Mouse (Mus musculus) neural tube, embryonic 12.5 days (tissue): ENCODE measurements around the gene Ppm1h. TPM values are rescaled to one million over a fixed set of nuclear protein-coding genes. Genes with fewer than 3 reads are reported as not detected.
A peak's percentile ranks its signal among the peaks of the same experiment; 100 is the strongest.

Source experiments
- ATAC-seq: fragments of 200-750 bp; cut with Nextera tagmentation; 2 replicates; pipeline ENCODE4 v1.8.0; 2017; ENCODE audit warnings: low read depth, mild to moderate bottlenecking, moderate TSS enrichment, moderate library complexity; ENCODE audit not compliant: low FRiP score
- H3K27ac ChIP-seq: fragments of 300-500 bp; sonication (generic); 2 replicates; pipeline ENCODE4 v1.5.1; 2016
- H3K27me3 ChIP-seq: fragments of 300-500 bp; sonication (generic); replicated peaks from 2 replicates; pipeline ENCODE4 v1.6.1; 2016; ENCODE audit warnings: mild to moderate bottlenecking
- H3K36me3 ChIP-seq: fragments of 300-500 bp; sonication (generic); 2 replicates; pipeline ENCODE4 v1.6.1; 2016; ENCODE audit warnings: mild to moderate bottlenecking
- H3K4me1 ChIP-seq: fragments of 300-500 bp; sonication (generic); 2 replicates; pipeline ENCODE4 v1.6.1; 2016
- H3K4me2 ChIP-seq: fragments of 300-500 bp; sonication (generic); replicated peaks from 2 replicates; pipeline ENCODE4 v1.6.1; 2016; ENCODE audit warnings: mild to moderate bottlenecking
- H3K4me3 ChIP-seq: fragments of 300-500 bp; sonication (generic); 2 replicates; pipeline ENCODE4 v1.5.1; 2016
- H3K9ac ChIP-seq: fragments of 300-500 bp; sonication (generic); 2 replicates; pipeline ENCODE4 v1.6.1; 2016; ENCODE audit warnings: mild to moderate bottlenecking
- H3K9me3 ChIP-seq: fragments of 300-500 bp; sonication (generic); 2 replicates; pipeline ENCODE4 v1.6.1; 2016; ENCODE audit warnings: mild to moderate bottlenecking
- WGBS: fragments of 180-500 bp; shearing (Covaris S2); methylation state at CpG from one replicate; pipeline ENCODE4 v1.1.7; 2016; 5-methylcytosine and 5-hydroxymethylcytosine counted together
- polyA plus RNA-seq: library from polyadenylated mRNA; unstranded; fragments of >200 nt; fragmentation: Nextera tagmentation; extraction: Ambion mirVana; gene quantifications from 2 replicates; pipeline ENCODE4 v1.2.1, GENCODE M21; 2016

Ppm1h gene
- polyA plus RNA-seq, 1 experiment from 2014 or later: 18.4 TPM

- Histone ChIP-seq H3K27me3 (no peaks in the 10 kb centered on the region), H3K27ac (no peak overlapping the region), H3K4me3 (no peak overlapping the region), H3K9ac (no peak overlapping the region), H3K4me2 (no peak overlapping the region), H3K9me3 (no peaks in the 10 kb centered on the region), H3K4me1 (peaks cover 13% of the 10 kb centered on the region), H3K36me3 (no peaks in the 10 kb centered on the region)
- WGBS: 90% methylated on average over 8 of the region's 8 CpGs
- ATAC-seq: no peak
Measured at GRCm38 (mm10) chr10:122858904-122859641, 180.5 kb downstream of the Ppm1h start.

- Histone ChIP-seq H3K9ac (no peak overlapping the region), H3K27ac (no peak overlapping the region), H3K27me3 (no peaks in the 10 kb centered on the region), H3K4me3 (no peak overlapping the region), H3K4me1 (peaks cover 13% of the 10 kb centered on the region), H3K4me2 (no peak overlapping the region), H3K9me3 (no peaks in the 10 kb centered on the region), H3K36me3 (no peaks in the 10 kb centered on the region)
- whole genome bisulfite sequencing: 76% methylated on average over 8 of the region's 8 CpGs
- ATAC-seq: no peak
Measured at GRCm38 (mm10) chr10:122859642-122859997, 181.1 kb downstream of the Ppm1h start.

- no peak overlapping the region for H3K27ac ChIP-seq
- H3K4me1 ChIP-seq: peaks cover 13% of the 10 kb centered on the region
- H3K27me3 ChIP-seq: no peaks in the 10 kb centered on the region
- H3K9ac ChIP-seq: no peak overlapping the region
- H3K9me3 ChIP-seq: no peaks in the 10 kb centered on the region
- no peak overlapping the region for H3K4me2 ChIP-seq
- ATAC-seq: no peak
- whole genome bisulfite sequencing: 71% methylated on average over 7 of the region's 7 CpGs
- no peaks in the 10 kb centered on the region for H3K36me3 ChIP-seq
- no peak overlapping the region for H3K4me3 ChIP-seq
Measured at GRCm38 (mm10) chr10:122860076-122860475, 181.5 kb downstream of the Ppm1h start.

GRCm38 (mm10) chr10:122861696-122862385 is 183.3 kb downstream of the Ppm1h start:
- Histone ChIP-seq H3K4me2 (no peak overlapping the region), H3K4me1 (peaks cover 10% of the 10 kb centered on the region), H3K27me3 (no peaks in the 10 kb centered on the region), H3K9me3 (no peaks in the 10 kb centered on the region), H3K4me3 (no peak overlapping the region), H3K9ac (no peak overlapping the region), H3K27ac (0 out of 2 replicates have a peak overlapping the region, but pooled peaks have one; percentile 0), H3K36me3 (no peaks in the 10 kb centered on the region)
- ATAC-seq: no peak
- WGBS: 74% methylated on average over 18 of the region's 18 CpGs

- H3K27ac ChIP-seq: peak overlapping the region; percentile 42; the same call in 1 of the 2 replicates
- H3K9ac ChIP-seq: no peak overlapping the region
- no peaks in the 10 kb centered on the region for H3K27me3 ChIP-seq
- H3K9me3 ChIP-seq: no peaks in the 10 kb centered on the region
- WGBS: 60% methylated on average over 17 of the region's 17 CpGs
- no peak overlapping the region for H3K4me3 ChIP-seq
- H3K36me3 ChIP-seq: no peaks in the 10 kb centered on the region
- peaks cover 10% of the 10 kb centered on the region for H3K4me1 ChIP-seq
- no peak overlapping the region for H3K4me2 ChIP-seq
- ATAC-seq: peak; percentile 59; the same call in 1 of the 2 replicates
Measured at GRCm38 (mm10) chr10:122862386-122863023, 183.9 kb downstream of the Ppm1h start.

- no peaks in the 10 kb centered on the region for H3K9me3 ChIP-seq
- no peak overlapping the region for H3K4me3 ChIP-seq
- H3K9ac ChIP-seq: no peak overlapping the region
- H3K36me3 ChIP-seq: no peaks in the 10 kb centered on the region
- no peak overlapping the region for H3K27ac ChIP-seq
- H3K4me2 ChIP-seq: no peak overlapping the region
- H3K4me1 ChIP-seq: 0 out of 2 replicates have a peak, but pooled peaks cover 5% of the 10 kb centered on the region
- no peaks in the 10 kb centered on the region for H3K27me3 ChIP-seq
- 55% methylated on average over 8 of the region's 8 CpGs for WGBS
- no peak for ATAC-seq
Measured at GRCm38 (mm10) chr10:122869865-122870503, 191.4 kb downstream of the Ppm1h start.

- ATAC-seq: no peak
- Histone ChIP-seq H3K9me3 (no peaks in the 10 kb centered on the region), H3K9ac (no peak overlapping the region), H3K27ac (no peak overlapping the region), H3K4me2 (no peak overlapping the region), H3K4me3 (no peak overlapping the region), H3K27me3 (no peaks in the 10 kb centered on the region), H3K36me3 (no peaks in the 10 kb centered on the region), H3K4me1 (0 out of 2 replicates have a peak, but pooled peaks cover 5% of the 10 kb centered on the region)
- 88% methylated on average over 3 of the region's 3 CpGs for WGBS
Measured at GRCm38 (mm10) chr10:122870848-122871494, 192.4 kb downstream of the Ppm1h start.

GRCm38 (mm10) chr10:122872720-122873119 is 194.2 kb downstream of the Ppm1h start:
- no peak overlapping the region for H3K4me3 ChIP-seq
- no peaks in the 10 kb centered on the region for H3K9me3 ChIP-seq
- no peaks in the 10 kb centered on the region for H3K36me3 ChIP-seq
- ATAC-seq: no peak
- no peaks in the 10 kb centered on the region for H3K27me3 ChIP-seq
- 0 out of 2 replicates have a peak, but pooled peaks cover 5% of the 10 kb centered on the region for H3K4me1 ChIP-seq
- 79% methylated on average over 8 of the region's 8 CpGs for WGBS
- H3K4me2 ChIP-seq: no peak overlapping the region
- no peak overlapping the region for H3K27ac ChIP-seq
- no peak overlapping the region for H3K9ac ChIP-seq

GRCm38 (mm10) chr10:122876964-122877363 is 198.4 kb downstream of the Ppm1h start:
- no peak overlapping the region for H3K4me3 ChIP-seq
- ATAC-seq: no peak
- 91% methylated on average over 4 of the region's 4 CpGs for WGBS

GRCm38 (mm10) chr10:122877436-122877835 is 198.9 kb downstream of the Ppm1h start:
- no peak for ATAC-seq
- 77% methylated on average over 2 of the region's 2 CpGs for whole genome bisulfite sequencing

More at GRCm38 (mm10) chr10:122876964-122877363, 198.4 kb downstream of the Ppm1h start:
- H3K4me2 ChIP-seq: no peak overlapping the region
- H3K27ac ChIP-seq: no peak overlapping the region
- H3K36me3 ChIP-seq: no peaks in the 10 kb centered on the region
- H3K9ac ChIP-seq: no peak overlapping the region
- H3K9me3 ChIP-seq: no peaks in the 10 kb centered on the region
- H3K4me1 ChIP-seq: peaks cover 17% of the 10 kb centered on the region; the same call in 1 of the 2 replicates
- H3K27me3 ChIP-seq: no peaks in the 10 kb centered on the region

GRCm38 (mm10) chr10:122881456-122881855 is 202.9 kb downstream of the Ppm1h start:
- Histone ChIP-seq H3K27ac (0 out of 2 replicates have a peak overlapping the region, but pooled peaks have one; percentile 55), H3K4me2 (no peak overlapping the region), H3K4me3 (no peak overlapping the region), H3K36me3 (no peaks in the 10 kb centered on the region), H3K4me1 (peaks cover 57% of the 10 kb centered on the region), H3K27me3 (no peaks in the 10 kb centered on the region), H3K9ac (no peak overlapping the region), H3K9me3 (no peaks in the 10 kb centered on the region)
- ATAC-seq: no peak
- 45% methylated on average over 10 of the region's 10 CpGs for WGBS

More at GRCm38 (mm10) chr10:122877436-122877835, 198.9 kb downstream of the Ppm1h start:
- no peak overlapping the region for H3K9ac ChIP-seq
- H3K4me3 ChIP-seq: no peak overlapping the region
- no peak overlapping the region for H3K4me2 ChIP-seq
- peaks cover 20% of the 10 kb centered on the region; the same call in 1 of the 2 replicates for H3K4me1 ChIP-seq
- no peaks in the 10 kb centered on the region for H3K27me3 ChIP-seq
- H3K36me3 ChIP-seq: no peaks in the 10 kb centered on the region
- H3K27ac ChIP-seq: no peak overlapping the region
- no peaks in the 10 kb centered on the region for H3K9me3 ChIP-seq
